Mouse (Mus musculus): ENCODE measurements around the gene Lmntd1.
A peak's percentile ranks its signal among the peaks of the same experiment; 100 is the strongest.
"Not testable (repeated sequence)": the region's sequence is repeated elsewhere in the genome, so short reads cannot be mapped to it uniquely, and the experiment has no call there.

Lmntd1 gene

GRCm38 (mm10) chr6:145341301-145342193, 272.6 kb downstream of the Lmntd1 start:
- DNase-seq (ENCODE audit: low spot score) = peak; percentile 72

GRCm38 (mm10) chr6:145340657-145341146, 273.4 kb downstream of the Lmntd1 start:
- peak; percentile 91 for DNase-seq (ENCODE audit: low spot score)

- DNase-seq (ENCODE audit: low spot score) = peak; percentile 33
These were observed 274.0 kb downstream of the Lmntd1 start for GRCm38 (mm10) chr6:145339956-145340656.

- no peak for DNase-seq (ENCODE audit: low spot score)
These were observed 275.4 kb downstream of the Lmntd1 start for GRCm38 (mm10) chr6:145338571-145339294.

GRCm38 (mm10) chr6:145337521-145337920, 276.6 kb downstream of the Lmntd1 start:
- not testable (repeated sequence) for DNase-seq (ENCODE audit: low spot score)

- no peak for DNase-seq (ENCODE audit: low spot score)
These were observed 278.0 kb downstream of the Lmntd1 start for GRCm38 (mm10) chr6:145335876-145336768.

GRCm38 (mm10) chr6:145334211-145334610, 279.9 kb downstream of the Lmntd1 start:
- no peak for DNase-seq (ENCODE audit: low spot score)

- DNase-seq (ENCODE audit: low spot score) = no peak
These were observed 287.8 kb downstream of the Lmntd1 start for GRCm38 (mm10) chr6:145326141-145326806.

GRCm38 (mm10) chr6:145325095-145325494, 289.0 kb downstream of the Lmntd1 start:
- no peak for DNase-seq (ENCODE audit: low spot score)

- DNase-seq (ENCODE audit: low spot score) = no peak
These were observed 289.6 kb downstream of the Lmntd1 start for GRCm38 (mm10) chr6:145324470-145324869.

- DNase-seq (ENCODE audit: low spot score) = no peak
These were observed 291.9 kb downstream of the Lmntd1 start for GRCm38 (mm10) chr6:145322246-145322645.

- no peak for DNase-seq (ENCODE audit: low spot score)
These were observed 294.0 kb downstream of the Lmntd1 start for GRCm38 (mm10) chr6:145320156-145320555.
